Mouse (Mus musculus) CD4-positive, CD25-positive, alpha-beta regulatory T cell, adult 4 months (primary cell): ENCODE results near the gene Ndrg2. TPM values are rescaled to one million over a fixed set of nuclear protein-coding genes. Genes with fewer than 3 reads are reported as not detected.

ENCODE experiments used
- ATAC-seq: one replicate; pipeline ENCODE4 v1.8.0; 2017
- polyA plus RNA-seq, 2 experiments: library from polyadenylated mRNA; unstranded; fragments of 100-300 nt; shearing (Covaris generic); gene quantifications; one replicate each; pipeline ENCODE4 v1.2.1; 2017

Ndrg2 gene
- polyA plus RNA-seq, 2 experiments from 2014 or later: 25.0 to 38.1 TPM

DNA sequence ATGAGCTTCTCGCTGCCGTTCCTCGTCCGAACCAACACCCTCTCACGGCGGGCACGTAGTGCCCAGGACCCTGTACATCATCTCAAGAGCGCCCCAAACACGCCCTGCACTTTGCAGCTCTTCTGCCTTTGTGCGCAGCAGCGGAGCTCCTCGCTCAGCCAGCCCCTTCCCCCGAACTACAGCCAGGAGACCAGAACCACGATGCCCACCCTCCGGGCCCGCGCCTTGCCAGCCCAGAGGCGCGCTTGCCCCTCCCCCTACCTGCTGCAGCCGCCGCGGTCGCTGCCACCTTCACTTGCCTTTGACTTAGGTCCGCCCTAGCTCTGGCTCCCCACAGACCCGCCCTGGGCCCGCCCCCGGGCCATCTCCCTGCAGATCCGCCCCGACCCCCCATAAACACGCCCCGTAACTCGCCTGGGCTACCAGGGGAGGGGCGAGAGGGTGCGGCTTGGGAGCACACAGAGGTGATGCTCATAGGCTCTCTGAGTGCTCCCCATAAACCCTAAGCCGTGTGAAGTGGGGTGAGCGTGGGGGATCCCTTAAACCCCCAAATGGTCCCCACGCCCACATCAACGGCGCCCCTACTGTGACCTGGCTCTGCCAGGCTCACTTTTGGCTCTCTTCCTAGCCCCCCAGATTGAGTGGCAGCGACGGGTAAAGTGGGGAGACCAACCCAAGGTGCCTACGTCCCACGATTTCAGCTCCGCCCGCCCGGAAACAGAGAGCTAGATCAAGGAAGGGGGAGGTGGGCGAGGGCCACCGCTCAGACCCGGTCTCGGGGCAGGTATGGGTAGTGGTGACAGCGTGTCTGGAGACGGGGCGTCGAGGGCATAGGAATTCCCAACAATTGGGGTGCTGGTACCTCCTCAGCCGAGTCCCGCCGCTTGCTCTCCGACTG, 647 bp downstream of the Ndrg2 start:
- ATAC-seq: peak; percentile 94

DNA sequence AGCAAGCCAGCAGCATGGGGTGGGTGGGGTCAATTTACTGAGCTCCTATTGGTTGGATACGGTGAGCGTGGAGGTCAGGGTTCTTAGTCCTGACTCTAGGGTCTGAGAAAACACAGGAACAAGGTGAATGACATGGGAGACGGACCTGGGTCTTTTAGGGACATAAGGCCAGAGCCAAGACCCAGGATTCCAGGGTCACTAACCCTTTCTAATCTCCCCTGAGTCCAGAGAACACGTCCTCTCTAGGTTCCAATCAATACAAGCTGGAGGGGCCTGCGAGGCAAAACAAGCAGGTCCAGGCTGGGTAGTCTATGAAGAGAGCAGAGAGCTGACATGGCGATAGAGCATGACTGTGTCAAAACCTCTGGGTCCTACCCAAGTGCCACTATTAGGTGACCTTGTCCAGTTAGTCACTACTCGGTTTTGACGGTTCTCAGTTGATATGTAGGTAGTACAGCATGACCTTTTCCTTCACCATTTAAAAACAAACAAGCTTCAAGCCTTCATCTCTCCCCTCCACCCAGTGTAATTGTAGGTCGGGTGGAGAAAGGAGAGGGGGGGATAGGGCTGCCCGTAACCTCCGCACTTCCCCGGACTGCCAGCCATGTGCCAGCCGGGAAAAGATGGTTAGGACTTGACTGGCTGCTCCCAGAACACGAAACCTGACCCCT, 1.4 kb downstream of the Ndrg2 start:
- ATAC-seq: peak; percentile 3

DNA sequence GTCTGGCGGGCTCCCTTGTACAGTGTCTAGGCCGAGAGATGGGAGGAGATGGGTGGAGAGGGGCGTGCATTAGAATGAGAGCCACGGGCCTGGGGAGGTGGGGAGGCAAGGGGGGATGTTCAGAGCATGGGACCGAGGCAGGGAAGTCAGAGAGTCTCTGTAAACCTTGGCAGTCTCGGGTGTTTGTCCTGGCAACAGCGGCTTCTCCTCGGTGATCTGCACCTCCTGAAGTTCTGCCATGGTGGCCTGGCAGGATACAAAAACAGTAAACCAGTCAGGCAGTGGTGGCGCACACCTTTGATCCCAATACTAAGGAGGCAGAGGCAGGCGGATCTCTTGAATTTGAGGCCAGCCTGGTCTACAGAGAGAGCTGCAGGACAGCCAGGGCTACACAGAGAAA, 2.7 kb downstream of the Ndrg2 start:
- no peak for ATAC-seq

DNA sequence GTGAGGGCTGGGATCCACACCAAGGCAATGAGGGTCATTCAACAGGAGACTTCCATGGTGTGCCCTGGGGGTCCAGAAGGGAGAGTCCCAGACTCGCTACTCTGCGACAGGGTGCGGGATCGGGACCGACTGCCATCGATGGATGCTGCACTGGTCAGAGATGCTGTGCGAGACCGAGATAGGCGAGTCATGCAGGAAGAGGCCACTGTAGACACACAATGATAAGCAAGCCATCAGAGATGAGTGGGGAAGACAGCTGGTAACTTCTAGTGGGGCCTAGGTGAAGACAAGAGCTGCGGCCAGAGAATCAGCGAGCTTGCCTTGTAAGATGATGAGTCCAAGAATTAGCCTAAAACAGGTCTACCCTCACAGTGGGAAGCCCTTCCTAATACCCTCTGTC, 7.9 kb downstream of the Ndrg2 start:
- no peak for ATAC-seq

DNA sequence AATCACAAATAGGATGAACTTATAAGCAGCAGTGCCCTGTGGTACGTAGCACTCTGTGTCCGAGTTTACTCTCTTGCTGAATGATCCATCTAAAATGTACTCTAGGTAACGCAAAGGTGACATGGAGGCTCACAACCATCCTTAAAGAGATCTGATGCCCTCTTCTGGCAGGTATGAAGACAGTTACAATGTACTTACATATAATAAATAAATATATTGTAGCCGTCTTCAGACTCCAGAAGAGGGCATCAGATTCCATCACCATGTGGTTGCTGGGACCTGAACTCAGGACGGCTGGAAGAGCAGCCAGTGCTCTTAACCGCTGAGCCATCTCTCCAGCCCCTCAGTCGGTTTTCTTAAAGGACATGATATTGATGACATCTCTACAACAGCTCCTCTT, 9.3 kb downstream of the Ndrg2 start:
- ATAC-seq: peak; percentile 63

DNA sequence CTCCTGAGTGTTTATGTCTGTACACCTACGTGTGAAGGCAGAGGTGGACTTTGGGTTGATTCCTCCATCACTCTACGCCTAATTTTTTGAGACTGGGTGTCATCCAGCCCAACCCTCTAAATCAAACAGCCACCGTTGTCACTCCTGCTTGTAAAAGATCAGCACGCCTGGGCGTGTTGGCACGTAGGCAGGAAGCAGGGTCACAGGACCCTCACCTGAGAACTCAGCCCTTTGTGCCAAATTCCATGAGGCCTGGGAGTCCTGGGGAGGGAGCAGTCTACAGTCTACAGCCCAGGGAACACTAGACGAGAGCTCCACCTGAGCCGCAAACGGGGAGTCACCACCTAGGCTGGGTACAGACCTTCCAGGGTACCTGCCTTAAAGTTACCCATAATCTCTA, 10.2 kb downstream of the Ndrg2 start:
- no peak for ATAC-seq

DNA sequence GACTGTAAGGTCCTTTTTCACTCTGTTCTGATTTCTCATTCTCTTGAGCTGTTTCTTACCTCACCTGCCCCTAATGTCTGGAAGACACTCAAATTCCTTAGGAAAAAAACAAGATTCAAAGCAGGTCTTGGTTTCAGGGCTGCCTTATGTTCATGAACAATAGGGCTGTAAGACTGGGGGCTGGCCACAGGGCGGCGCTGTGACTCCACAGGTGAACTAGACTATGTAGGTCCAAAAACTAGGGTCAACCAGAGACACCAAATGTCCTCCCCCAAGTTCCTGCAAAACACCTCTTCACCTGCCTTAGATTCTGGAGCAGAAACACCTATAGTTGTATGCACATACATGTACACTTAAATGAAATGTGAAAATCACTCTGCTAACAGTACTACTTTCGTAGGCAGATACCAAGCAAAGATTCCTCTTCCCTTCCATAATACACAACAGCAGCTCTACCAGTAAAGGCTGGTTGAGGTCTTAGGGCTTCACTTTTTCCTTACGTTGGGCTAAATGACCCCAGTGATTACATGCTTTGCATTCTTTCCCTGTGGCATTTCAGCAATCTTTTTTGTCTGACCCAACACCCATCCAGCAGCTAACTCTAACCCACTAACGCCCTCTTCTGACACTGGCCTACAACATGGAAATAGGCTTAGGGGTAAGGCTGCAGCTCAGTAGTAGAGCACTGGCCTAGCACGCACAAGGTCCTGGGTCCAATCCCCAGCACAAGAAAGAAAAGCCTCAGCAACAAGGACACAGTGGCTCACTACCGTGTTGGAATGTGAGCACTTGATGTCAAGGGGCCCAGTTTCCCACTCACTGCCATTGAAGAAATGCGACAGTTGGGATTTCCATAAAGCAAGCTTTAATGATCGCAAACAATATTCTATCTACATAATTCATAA, 10.9 kb downstream of the Ndrg2 start:
- peak; percentile 91 for ATAC-seq

DNA sequence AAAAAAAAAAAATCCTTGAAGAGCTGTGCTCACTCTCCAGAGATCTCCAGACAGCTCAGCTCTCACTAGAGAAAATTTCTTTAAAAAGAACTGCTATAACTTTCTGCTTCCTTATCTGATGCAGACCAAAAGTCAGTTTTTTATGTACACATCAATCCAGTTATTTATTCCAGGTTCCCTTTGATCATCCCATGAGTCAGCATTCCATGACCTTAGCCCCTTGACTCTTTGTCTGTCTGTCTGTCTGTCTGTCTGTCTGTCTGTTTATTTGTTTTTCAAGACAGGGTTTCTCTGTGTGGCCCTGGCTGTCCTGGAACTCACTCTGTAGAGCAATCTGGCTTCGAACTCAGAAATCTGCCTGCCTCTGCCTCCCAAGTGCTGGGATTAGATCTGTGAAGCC, 14.6 kb downstream of the Ndrg2 start:
- ATAC-seq: no peak

DNA sequence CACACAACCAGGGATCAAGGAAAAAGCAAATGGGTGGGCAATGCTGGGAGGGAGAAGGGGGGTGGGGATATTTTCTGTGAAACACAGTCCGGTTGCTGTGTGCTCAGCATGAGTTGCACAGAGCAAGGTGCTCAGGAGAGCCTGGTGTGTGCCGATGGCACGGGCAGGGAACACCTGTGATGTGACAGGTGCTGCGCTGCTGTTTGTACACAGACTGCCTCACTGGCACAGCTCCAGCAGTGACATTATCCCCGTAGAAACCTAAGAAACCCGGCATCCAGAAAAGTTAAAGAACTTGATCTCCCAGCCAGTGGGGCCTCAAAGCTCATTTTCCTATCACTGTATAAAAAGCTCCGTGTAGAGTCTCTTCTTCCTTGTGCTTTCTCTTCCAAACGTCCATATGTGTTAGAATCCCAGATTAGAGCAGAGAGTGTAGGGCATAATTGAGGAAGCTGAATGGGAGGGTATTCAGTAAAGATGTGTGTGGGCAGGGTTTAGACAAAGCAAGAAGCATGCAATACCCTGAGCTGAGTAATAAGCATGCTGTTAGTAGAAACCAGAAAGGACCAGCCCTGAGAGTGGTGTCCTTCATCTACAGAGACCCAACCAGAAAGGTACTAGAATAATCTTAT, 17.3 kb downstream of the Ndrg2 start:
- no peak for ATAC-seq

DNA sequence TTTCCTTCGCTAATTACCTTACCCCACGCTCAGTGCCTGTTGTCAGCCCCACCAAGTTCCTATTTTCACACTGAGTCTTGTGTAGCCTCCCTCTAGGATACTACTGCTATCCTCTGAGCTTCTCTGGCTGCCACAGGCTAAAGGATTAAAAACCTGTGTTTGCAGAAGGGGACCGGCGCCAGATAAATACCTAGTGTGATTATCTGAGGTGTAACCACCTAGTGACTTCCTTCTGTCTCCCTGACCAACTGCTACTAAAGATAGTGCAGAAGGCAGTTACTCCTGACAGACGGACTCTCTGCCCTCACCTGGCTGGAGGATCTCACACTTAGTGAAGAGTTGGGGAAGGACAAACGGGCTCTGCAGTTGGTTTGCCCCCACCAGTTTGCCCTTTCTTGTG, 17.9 kb downstream of the Ndrg2 start:
- ATAC-seq: no peak

DNA sequence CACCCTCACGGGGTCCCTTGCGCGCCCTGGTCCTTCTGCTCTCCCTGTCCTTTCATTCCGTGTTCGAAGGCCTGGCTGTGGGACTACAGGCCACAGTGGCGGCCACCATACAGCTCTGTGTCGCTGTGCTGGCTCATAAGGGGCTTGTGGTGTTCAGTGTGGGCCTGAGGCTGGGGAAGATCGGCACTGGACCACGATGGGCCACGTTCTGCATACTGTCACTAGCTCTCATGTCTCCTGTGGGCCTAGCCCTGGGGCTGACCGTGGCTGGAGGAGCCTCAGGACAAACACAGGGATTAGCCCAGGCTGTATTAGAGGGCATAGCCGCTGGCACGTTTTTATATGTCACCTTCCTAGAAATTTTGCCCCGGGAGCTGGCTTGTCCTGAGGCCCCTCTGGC, 18.9 kb downstream of the Ndrg2 start:
- no peak for ATAC-seq

DNA sequence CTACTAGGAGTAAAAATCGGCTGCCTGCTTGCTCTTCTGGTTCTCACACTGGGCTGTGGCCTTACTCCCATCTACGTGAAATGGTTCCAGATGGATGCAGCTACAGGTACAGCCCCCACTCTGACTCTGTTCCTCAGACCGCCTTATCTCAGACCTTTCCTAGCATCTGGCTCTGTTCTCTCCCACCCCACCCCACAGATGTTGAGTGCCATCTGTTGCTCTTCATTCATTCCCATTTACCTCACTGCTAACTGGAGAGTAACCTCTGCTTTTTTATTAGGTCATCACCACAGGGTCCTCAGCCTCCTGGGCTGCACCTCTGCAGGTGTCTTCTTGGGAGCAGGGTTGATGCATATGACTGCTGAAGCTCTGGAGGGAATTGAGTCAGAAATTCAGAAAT, 20.1 kb downstream of the Ndrg2 start:
- ATAC-seq: no peak

DNA sequence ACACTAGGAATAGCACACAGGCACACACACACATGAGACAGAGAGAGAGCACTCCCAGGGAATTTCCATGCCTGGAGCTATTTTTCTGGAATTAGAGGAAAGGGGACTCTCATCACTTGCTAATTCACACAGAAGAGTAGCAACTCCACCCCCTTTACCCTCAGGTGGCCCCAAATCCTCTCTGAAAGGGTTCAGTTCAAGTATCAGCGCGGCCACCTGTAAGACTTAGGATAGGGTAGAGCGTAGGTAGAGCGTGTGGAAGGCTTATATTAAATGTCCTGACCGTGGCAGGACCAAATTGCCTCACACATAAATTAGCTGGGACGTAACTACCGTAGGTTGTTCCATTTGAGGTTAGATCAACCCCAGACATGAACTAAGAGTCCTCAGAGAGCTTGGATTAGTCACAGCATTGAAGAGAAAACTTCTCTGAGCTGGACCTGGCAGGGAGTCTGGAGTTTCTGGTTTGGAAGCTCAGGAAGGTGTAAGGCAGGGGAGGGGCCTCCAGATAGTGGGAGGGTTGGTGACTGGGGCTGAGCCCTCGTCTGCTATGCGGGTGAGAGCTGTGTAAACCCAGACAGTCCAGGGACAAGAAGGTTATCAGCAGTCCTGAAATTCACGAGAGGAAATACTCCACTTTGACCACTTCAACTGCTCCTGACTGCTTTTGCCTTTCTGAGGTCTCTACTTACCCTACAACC, 20.7 kb downstream of the Ndrg2 start:
- ATAC-seq: no peak

DNA sequence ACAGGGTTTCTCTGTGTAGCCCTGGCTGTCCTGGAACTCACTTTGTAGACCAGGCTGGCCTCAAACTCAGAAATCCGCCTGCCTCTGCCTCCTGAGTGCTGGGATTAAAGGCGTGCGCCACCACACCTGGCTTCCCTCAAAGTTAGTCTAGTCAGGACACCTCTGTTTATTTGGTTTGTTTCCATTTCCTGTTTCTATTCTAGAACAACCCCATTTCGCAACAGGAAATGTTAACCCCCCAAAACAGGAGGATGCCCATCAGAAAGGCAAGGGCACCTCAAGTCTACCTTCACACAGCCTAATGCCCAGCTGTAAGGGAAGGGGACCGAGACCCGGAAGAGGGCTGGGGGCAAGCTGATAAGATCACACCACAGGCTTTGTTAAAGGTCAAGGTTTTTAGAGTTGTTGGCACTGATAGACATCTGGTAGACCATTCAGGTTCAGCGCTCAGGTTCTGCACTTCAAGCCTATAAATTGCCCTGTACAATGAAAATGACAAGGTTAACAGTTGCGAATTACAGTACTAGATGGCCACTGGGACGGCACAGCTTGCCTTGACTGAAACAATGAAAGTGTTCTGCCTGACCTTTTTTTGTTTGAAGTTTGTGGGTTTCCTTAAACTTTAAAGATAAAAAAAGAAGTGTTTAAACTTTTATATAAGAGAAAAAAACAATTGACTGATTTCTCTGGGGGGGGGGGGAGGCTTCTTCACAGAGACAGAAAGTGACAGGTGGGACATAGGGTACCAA, 21.6 kb downstream of the Ndrg2 start, which contains the start of gene Slc39a2:
Gene Slc39a2, plus strand, starts transcription at position 699 of the 749 bp plus-strand sequence.
- ATAC-seq: peak; percentile 75

DNA sequence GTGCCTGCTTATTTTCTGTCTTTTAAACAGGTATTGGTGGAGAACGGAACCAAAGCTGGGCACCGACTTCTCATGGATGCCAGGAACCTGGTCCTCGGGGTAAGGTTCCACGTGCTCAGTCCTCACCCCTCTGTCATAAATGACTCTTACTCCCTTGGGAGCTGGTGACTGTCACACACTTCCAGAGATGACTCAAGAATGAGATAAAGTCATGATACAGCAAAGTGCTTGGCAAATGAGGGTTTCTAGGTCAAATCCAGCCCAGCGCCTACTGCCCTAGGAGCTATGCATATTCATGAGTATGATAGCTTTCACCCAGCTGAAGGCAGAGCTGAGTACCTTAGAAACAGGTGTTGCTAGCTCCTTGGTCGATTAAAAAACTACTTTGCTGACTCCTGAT, 24.1 kb downstream of the Ndrg2 start:
- no peak for ATAC-seq

DNA sequence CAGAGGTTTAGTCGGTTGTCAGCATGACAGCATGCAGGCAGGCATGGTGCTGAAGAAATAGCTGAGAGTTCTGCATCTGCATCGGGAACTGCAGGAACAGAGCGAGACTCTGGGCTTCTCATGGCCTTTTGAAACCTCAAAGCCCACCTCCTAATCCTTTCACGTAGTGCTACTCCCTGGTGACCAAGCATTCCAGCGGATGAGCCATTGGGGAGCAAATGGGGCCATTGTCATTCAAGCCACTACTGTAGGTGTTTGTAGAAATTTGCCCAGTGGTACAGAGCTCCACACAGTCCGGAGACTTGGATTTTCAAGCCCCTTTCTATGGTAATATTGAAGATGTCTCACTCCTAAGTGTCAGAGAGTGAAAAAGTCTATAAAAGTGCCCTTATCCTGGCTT, 27.9 kb downstream of the Ndrg2 start:
- no peak for ATAC-seq

DNA sequence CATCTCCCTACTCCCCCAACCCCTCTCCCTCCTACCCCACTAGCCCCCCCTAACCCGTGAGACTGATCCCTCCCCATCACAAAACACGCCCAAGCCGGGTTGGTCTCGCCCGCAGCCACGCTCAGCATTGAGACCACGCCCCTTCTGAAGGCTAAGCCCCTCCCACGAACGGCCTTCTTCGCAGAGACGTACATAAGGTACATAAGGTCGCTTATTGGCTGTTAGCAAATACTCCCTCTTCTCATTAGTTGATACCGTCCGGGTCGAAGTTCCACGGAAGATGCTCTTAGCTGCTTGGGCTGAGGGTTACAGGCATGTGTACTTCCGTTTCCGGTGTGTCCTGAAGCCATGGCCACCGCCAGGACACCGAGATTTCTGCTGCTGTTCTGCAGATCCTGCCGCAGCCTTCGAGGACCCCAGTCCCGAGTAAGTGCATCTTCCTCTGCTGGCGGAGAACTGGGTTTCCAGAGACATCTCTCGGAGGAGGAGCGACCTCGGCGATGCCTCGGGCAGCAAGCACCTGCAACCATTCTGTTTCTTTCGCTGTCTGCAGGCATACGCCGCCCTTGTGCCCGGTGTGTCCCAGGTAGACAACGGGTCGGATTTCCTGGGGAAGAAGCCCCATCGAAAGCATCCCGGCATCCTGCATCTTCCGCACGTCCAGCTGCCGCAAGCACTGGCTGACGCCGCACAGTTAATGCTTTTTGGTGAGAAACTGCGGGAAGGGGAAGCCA, 29.2 kb downstream of the Ndrg2 start, which contains the start of gene Mettl17:
Gene Mettl17, plus strand, starts transcription at position 245 of the 734 bp plus-strand sequence.
- ATAC-seq: peak; percentile 92

DNA sequence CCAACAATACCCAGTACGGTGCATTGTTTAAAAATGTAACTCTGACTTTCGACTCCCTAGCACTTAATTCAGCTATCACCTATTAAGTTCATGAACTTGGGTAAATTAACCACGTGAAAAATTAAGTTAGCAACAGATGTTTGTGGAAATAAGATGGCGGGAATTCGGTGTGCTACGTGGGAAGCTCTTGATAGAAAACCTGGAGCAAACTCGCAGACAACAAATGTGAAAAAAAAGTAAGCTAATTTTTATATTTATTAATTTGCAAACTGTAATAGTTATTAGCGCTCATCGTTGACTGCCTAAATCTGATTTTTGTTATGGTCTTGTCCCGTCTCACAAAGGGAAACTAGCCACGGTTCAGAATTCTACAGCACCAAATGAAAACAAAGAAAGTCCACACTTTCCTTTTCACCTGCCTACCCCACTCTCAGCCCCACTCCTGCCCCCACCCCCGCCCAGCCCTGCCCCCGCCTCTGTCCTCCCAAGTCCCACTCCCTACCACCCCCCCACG, 29.9 kb downstream of the Ndrg2 start:
- no peak for ATAC-seq

DNA sequence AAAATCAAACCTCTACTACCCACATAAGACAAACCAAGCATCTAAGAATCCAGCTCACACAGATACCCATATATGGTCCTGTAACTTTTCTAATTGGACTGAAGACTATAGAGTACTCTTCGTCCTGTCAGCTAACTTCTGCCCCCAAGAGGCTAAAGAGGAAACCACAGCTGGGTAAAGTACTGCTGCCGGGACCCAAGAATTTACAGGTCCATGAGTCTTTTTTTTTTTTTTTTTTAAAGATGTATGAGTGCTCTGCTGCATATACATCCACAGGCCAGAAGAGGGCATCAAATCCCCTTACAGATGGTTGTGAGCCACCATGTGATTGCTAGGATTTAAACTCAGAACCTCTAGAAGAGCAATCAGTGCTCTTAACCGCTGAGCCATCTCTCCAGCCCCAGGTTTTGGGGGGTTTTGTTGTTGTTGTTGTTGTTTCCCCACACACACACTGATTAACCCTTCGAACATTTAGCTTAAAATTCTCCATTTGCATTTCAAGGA, 30.4 kb downstream of the Ndrg2 start:
- ATAC-seq: peak; percentile 66

DNA sequence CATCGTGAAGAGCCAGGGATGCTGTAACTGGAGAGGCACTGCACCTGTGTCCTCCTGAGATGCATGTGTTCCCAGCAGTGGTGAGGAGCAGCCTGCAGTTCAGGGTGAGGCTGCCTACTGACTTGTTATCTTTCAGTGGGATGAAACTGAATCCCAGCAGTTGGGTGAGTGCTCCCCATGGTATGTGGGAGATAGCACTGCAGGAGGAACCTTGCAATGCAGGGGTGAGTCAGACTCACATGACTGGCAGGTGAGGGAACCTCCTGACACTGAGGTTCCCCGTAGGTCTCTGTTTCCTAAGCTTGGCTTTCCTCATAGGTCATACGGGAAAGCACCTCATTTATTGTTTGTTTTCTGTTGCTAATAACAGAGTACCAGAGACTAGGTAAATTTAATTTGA, 36.4 kb downstream of the Ndrg2 start:
- ATAC-seq: no peak
